Mouse (Mus musculus) forebrain, postnatal 0 days (tissue): ENCODE measurements at regions not wholly inside any gene's neighbourhood (a gene's known extent, or its start where the extent isn't known, plus 50 kb on each side); places are given as distances from the start of the nearest gene placed in this dataset.

Source experiments
- ATAC-seq: fragments of 200-750 bp; cut with Nextera tagmentation; 2 replicates; pipeline ENCODE4 v1.8.0; 2017; ENCODE audit warnings: mild to moderate bottlenecking, moderate library complexity
- DNase-seq: peaks from one replicate; pipeline ENCODE4 v3.0.0-alpha.2; 2015
- H3K27ac ChIP-seq: fragments of 300-500 bp; sonication (generic); 2 replicates; pipeline ENCODE4 v1.5.1; 2014; ENCODE audit warnings: low read depth, mild to moderate bottlenecking, antibody characterized with exemption, low read length, moderate library complexity, mixed read lengths
- H3K27me3 ChIP-seq: fragments of 300-500 bp; sonication (generic); 2 replicates; pipeline ENCODE4 v1.6.1; 2014; ENCODE audit warnings: mild to moderate bottlenecking, low read length, mixed read lengths; ENCODE audit not compliant: insufficient read depth
- H3K36me3 ChIP-seq: fragments of 300-500 bp; sonication (generic); 2 replicates; pipeline ENCODE4 v1.6.1; 2014; ENCODE audit warnings: mild to moderate bottlenecking, moderate library complexity; ENCODE audit not compliant: insufficient read depth
- H3K4me1 ChIP-seq: fragments of 300-500 bp; sonication (generic); 2 replicates; pipeline ENCODE4 v1.6.1; 2014; ENCODE audit warnings: antibody characterized with exemption; ENCODE audit not compliant: insufficient read depth
- H3K4me2 ChIP-seq: fragments of 300-500 bp; sonication (generic); 2 replicates; pipeline ENCODE4 v1.6.1; 2014; ENCODE audit warnings: low read depth, mild to moderate bottlenecking, moderate library complexity
- H3K4me3 ChIP-seq: fragments of 300-500 bp; sonication (generic); 2 replicates; pipeline ENCODE4 v1.5.1; 2014; ENCODE audit warnings: low read depth, low read length, mixed read lengths
- H3K9ac ChIP-seq: fragments of 300-500 bp; sonication (generic); 2 replicates; pipeline ENCODE4 v1.6.1; 2014; ENCODE audit warnings: mild to moderate bottlenecking
- H3K9me3 ChIP-seq: fragments of 300-500 bp; sonication (generic); 2 replicates; pipeline ENCODE4 v1.6.1; 2016; ENCODE audit warnings: low read length
- CTCF ChIP-seq: sonication (generic); IDR thresholded peaks from 2 replicates; pipeline ENCODE4 v1.5.1; 2016; ENCODE audit warnings: antibody characterized with exemption, control low read depth, low read depth
- WGBS: fragments of 180-500 bp; shearing (Covaris S2); extraction: QIAGEN DNeasy Blood & Tissue Kit; methylation state at CpG from one replicate; pipeline ENCODE4 v1.1.7; 2014; 5-methylcytosine and 5-hydroxymethylcytosine counted together

GRCm38 (mm10) chr15:25252648-25253567 is 160.7 kb downstream of the Basp1 start:
- no peak overlapping the region for H3K4me3 ChIP-seq
- no peaks in the 10 kb centered on the region for H3K36me3 ChIP-seq
- H3K4me2 ChIP-seq = no peak overlapping the region
- DNase-seq (peak; percentile 17), ATAC-seq (peak; percentile 63; the same call in 1 of the 2 replicates)
- no peak overlapping the region for H3K27ac ChIP-seq
- WGBS = 59% methylated on average over 13 of the region's 13 CpGs
- no peak overlapping the region for H3K9ac ChIP-seq
- H3K9me3 ChIP-seq = no peaks in the 10 kb centered on the region
- H3K27me3 ChIP-seq = no peaks in the 10 kb centered on the region
- H3K4me1 ChIP-seq = no peaks in the 10 kb centered on the region
- no peak for TF ChIP-seq CTCF

GRCm38 (mm10) chr15:25245631-25246030 is 167.9 kb downstream of the Basp1 start:
- WGBS = 92% methylated on average over 8 of the region's 8 CpGs
- H3K9ac ChIP-seq = no peak overlapping the region
- ATAC-seq (no peak), DNase-seq (no peak)
- H3K27me3 ChIP-seq = no peaks in the 10 kb centered on the region
- H3K9me3 ChIP-seq = no peaks in the 10 kb centered on the region
- no peak overlapping the region for H3K4me2 ChIP-seq
- H3K36me3 ChIP-seq = no peaks in the 10 kb centered on the region
- no peak for TF ChIP-seq CTCF
- no peak overlapping the region for H3K4me3 ChIP-seq
- no peaks in the 10 kb centered on the region for H3K4me1 ChIP-seq
- H3K27ac ChIP-seq = no peak overlapping the region

GRCm38 (mm10) chr15:25237665-25238664 is 175.6 kb downstream of the Basp1 start:
- 79% methylated on average over 18 of the region's 18 CpGs for WGBS
- Histone ChIP-seq H3K4me3 (no peak overlapping the region), H3K9ac (no peak overlapping the region), H3K9me3 (no peaks in the 10 kb centered on the region), H3K27me3 (no peaks in the 10 kb centered on the region), H3K36me3 (no peaks in the 10 kb centered on the region), H3K4me2 (no peak overlapping the region), H3K4me1 (no peaks in the 10 kb centered on the region), H3K27ac (no peak overlapping the region)
- ATAC-seq (no peak), DNase-seq (no peak)
- no peak for TF ChIP-seq CTCF

GRCm38 (mm10) chr15:25236191-25236723 is 177.3 kb downstream of the Basp1 start:
- no peaks in the 10 kb centered on the region for H3K9me3 ChIP-seq
- no peaks in the 10 kb centered on the region for H3K4me1 ChIP-seq
- no peaks in the 10 kb centered on the region for H3K36me3 ChIP-seq
- H3K27me3 ChIP-seq = no peaks in the 10 kb centered on the region
- ATAC-seq (no peak), DNase-seq (no peak)
- H3K9ac ChIP-seq = no peak overlapping the region
- H3K27ac ChIP-seq = no peak overlapping the region
- no peak for TF ChIP-seq CTCF
- 56% methylated on average over 6 of the region's 6 CpGs for whole genome bisulfite sequencing
- H3K4me2 ChIP-seq = no peak overlapping the region
- no peak overlapping the region for H3K4me3 ChIP-seq

GRCm38 (mm10) chr15:25234064-25234700 is 179.4 kb downstream of the Basp1 start:
- DNase-seq = no peak
- Histone ChIP-seq H3K9me3 (no peaks in the 10 kb centered on the region), H3K27me3 (no peaks in the 10 kb centered on the region), H3K36me3 (no peaks in the 10 kb centered on the region), H3K4me2 (no peak overlapping the region), H3K9ac (no peak overlapping the region), H3K27ac (no peak overlapping the region), H3K4me1 (no peaks in the 10 kb centered on the region), H3K4me3 (no peak overlapping the region)
- TF ChIP-seq CTCF = no peak
- WGBS = 94% methylated on average over 10 of the region's 10 CpGs
- no peak for ATAC-seq

GRCm38 (mm10) chr15:25230213-25230612 is 183.4 kb downstream of the Basp1 start:
- Histone ChIP-seq H3K27me3 (no peaks in the 10 kb centered on the region), H3K4me1 (no peaks in the 10 kb centered on the region), H3K4me3 (no peak overlapping the region), H3K36me3 (no peaks in the 10 kb centered on the region), H3K4me2 (no peak overlapping the region), H3K27ac (no peak overlapping the region), H3K9ac (no peak overlapping the region), H3K9me3 (no peaks in the 10 kb centered on the region)
- peak; percentile 73 for ATAC-seq
- DNase-seq = peak; percentile 57
- WGBS = 17% methylated on average over 4 of the region's 4 CpGs
- TF ChIP-seq CTCF = no peak
